Mouse (Mus musculus): ENCODE measurements around the gene Zc3h12c. TPM values are rescaled to one million over a fixed set of nuclear protein-coding genes. Genes with fewer than 3 reads are reported as not detected.
"Not testable (repeated sequence)": the region's sequence is repeated elsewhere in the genome, so short reads cannot be mapped to it uniquely, and the experiment has no call there.

Gene Zc3h12c
- polyA plus RNA-seq, 1 experiment from 2014 or later = 16.2 TPM

DNA sequence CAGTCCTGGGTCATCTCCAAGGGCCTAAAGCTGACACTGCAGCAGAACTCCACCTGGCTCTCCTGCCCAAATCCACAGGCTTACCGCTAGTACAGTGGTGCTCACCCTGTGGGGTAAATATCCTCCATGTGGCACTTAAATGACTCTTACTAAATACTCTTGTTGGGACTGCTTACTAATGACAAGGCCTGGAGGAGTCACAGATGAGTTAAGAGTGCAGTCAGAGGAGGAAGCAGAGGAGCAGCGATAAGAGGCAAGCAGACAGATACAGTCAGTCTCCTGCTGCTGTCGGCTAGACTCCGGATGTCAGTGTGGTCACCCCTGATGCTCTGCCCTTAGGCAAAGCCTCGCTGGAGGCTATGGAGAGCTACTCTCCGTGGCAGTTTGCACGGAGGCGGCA, 75.3 kb downstream of the Zc3h12c start:
- H3K9me3 ChIP-seq (ENCODE audit: control insufficient read depth, low read length) = no peaks in the 10 kb centered on the region
- no peak overlapping the region for H3K27ac ChIP-seq (ENCODE audit: low read depth, low read length)
- no peaks in the 10 kb centered on the region; the same call in 1 of the 2 replicates for H3K36me3 ChIP-seq (ENCODE audit: control insufficient read depth, insufficient read depth, low read length)
- no peak overlapping the region for H3K4me2 ChIP-seq (replicated peaks; ENCODE audit: low read depth, low read length)
- DNase-seq (ENCODE audit: low spot score) (no peak), ATAC-seq (ENCODE audit: low FRiP score) (no peak)
- H3K27me3 ChIP-seq (ENCODE audit: control insufficient read depth, insufficient read depth, low read length) = no peaks in the 10 kb centered on the region
- no peak overlapping the region for H3K4me3 ChIP-seq (ENCODE audit: low read depth, low read length)
- no peak overlapping the region for H3K9ac ChIP-seq (ENCODE audit: low read depth, low read length)
- 62% methylated on average over 8 of the region's 8 CpGs for WGBS
- H3K4me1 ChIP-seq (replicated peaks; ENCODE audit: control insufficient read depth, insufficient read depth, low read length) = no peaks in the 10 kb centered on the region

DNA sequence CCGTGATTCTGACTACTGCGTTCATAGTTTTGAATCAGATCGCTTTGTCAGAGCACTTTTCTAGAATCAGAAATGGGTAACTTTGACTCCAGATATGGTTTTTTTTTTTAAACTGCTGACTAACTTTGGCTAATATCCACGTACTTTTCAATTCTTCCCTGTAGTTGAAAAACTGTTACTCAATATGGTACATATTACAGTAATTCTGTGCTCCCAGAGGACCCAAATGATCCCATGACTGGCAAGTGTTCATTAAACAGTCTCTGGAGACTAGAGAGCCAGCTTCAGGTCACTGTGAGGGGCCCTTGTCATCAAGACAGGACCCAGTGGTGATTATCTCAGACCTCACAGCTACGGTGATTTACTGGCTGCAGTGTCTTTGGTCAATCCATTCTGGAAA, 76.1 kb downstream of the Zc3h12c start:
- H3K4me1 ChIP-seq (replicated peaks; ENCODE audit: control insufficient read depth, insufficient read depth, low read length) = no peaks in the 10 kb centered on the region
- H3K36me3 ChIP-seq (ENCODE audit: control insufficient read depth, insufficient read depth, low read length) = no peaks in the 10 kb centered on the region; the same call in 1 of the 2 replicates
- DNase-seq (ENCODE audit: low spot score) (no peak), ATAC-seq (ENCODE audit: low FRiP score) (no peak)
- H3K9me3 ChIP-seq (ENCODE audit: control insufficient read depth, low read length) = no peaks in the 10 kb centered on the region
- no peak overlapping the region for H3K27ac ChIP-seq (ENCODE audit: low read depth, low read length)
- H3K27me3 ChIP-seq (ENCODE audit: control insufficient read depth, insufficient read depth, low read length) = no peaks in the 10 kb centered on the region
- no peak overlapping the region for H3K4me3 ChIP-seq (ENCODE audit: low read depth, low read length)
- 91% methylated on average over 5 of the region's 5 CpGs for WGBS
- H3K9ac ChIP-seq (ENCODE audit: low read depth, low read length) = no peak overlapping the region
- no peak overlapping the region for H3K4me2 ChIP-seq (replicated peaks; ENCODE audit: low read depth, low read length)

DNA sequence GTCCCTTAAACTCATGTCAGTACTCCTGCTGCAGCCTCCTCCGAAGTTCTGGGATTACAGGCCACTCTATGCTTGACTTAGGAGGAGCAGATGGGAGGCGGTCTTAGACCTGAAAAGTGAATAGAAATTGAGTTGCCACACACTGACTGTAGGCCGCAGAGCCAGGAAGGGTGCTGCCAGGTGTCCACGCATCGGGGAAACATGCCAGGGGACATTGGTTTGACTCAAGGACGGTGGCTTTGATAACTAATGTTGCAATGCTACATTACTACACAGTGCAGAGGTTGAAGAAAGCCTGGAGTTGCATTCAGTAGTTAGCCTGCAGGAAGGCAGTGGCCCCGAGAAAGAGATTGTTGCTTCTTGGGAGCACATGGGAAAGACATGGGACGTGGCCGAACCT, 76.6 kb downstream of the Zc3h12c start:
- WGBS = 90% methylated on average over 9 of the region's 9 CpGs
- ATAC-seq (ENCODE audit: low FRiP score) = no peak

DNA sequence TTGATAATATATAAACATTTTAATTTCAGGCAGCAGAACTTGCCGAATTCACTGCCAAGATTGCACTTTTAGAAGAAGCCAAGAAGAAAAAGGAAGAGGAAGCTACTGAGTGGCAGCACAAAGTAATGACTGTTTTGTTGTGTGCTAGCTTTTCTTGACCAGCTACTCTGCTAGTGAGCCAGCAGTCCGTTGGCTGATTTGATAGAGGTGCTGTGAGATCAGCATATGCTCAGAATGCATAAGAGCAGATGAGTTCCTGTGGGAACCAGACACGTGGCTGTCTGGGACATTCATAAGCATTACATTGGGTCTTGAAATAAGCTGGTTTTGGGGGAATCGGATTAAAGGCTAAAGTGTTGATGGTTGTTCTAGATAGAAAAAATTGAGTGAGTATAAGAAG, 86.0 kb downstream of the Zc3h12c start:
- Histone ChIP-seq H3K27me3 (ENCODE audit: control insufficient read depth, insufficient read depth, low read length) (no peaks in the 10 kb centered on the region), H3K9ac (ENCODE audit: low read depth, low read length) (no peak overlapping the region), H3K9me3 (ENCODE audit: control insufficient read depth, low read length) (no peaks in the 10 kb centered on the region), H3K36me3 (ENCODE audit: control insufficient read depth, insufficient read depth, low read length) (peaks cover 6% of the 10 kb centered on the region; the same call in 1 of the 2 replicates), H3K27ac (ENCODE audit: low read depth, low read length) (no peak overlapping the region), H3K4me3 (ENCODE audit: low read depth, low read length) (no peak overlapping the region), H3K4me2 (replicated peaks; ENCODE audit: low read depth, low read length) (no peak overlapping the region), H3K4me1 (replicated peaks; ENCODE audit: control insufficient read depth, insufficient read depth, low read length) (no peaks in the 10 kb centered on the region)
- no peak for DNase-seq (ENCODE audit: low spot score)
- no peak for ATAC-seq (ENCODE audit: low FRiP score)
- WGBS = 89% methylated on average over 4 of the region's 4 CpGs

More for the DNA sequence above, 76.6 kb downstream of the Zc3h12c start:
- no peak overlapping the region for H3K4me3 ChIP-seq (ENCODE audit: low read depth, low read length)
- no peaks in the 10 kb centered on the region for H3K9me3 ChIP-seq (ENCODE audit: control insufficient read depth, low read length)
- no peak overlapping the region for H3K27ac ChIP-seq (ENCODE audit: low read depth, low read length)
- no peaks in the 10 kb centered on the region for H3K4me1 ChIP-seq (replicated peaks; ENCODE audit: control insufficient read depth, insufficient read depth, low read length)
- no peaks in the 10 kb centered on the region; the same call in 1 of the 2 replicates for H3K36me3 ChIP-seq (ENCODE audit: control insufficient read depth, insufficient read depth, low read length)
- no peak overlapping the region for H3K9ac ChIP-seq (ENCODE audit: low read depth, low read length)
- DNase-seq (ENCODE audit: low spot score) = no peak
- no peaks in the 10 kb centered on the region for H3K27me3 ChIP-seq (ENCODE audit: control insufficient read depth, insufficient read depth, low read length)
- no peak overlapping the region for H3K4me2 ChIP-seq (replicated peaks; ENCODE audit: low read depth, low read length)

DNA sequence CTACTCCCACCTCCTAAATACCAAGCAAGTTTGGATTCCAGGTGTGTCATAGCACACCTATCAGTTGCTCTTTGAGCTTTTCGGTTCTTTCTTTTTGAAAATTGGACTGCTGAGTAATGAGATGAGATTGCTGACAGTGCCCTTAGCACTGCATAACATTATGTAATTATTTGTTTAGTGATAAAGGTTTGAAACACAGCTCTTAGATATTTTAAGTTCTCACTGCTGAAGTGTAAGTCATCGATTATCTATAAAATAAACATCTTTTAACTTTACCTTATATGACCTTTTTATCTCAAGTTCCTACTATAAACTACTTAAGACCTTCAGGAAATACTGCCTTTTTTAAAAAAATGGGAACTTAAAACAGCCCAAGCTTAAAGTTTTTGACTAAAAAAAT, 86.4 kb downstream of the Zc3h12c start:
- Histone ChIP-seq H3K36me3 (ENCODE audit: control insufficient read depth, insufficient read depth, low read length) (peaks cover 6% of the 10 kb centered on the region; the same call in 1 of the 2 replicates), H3K27me3 (ENCODE audit: control insufficient read depth, insufficient read depth, low read length) (no peaks in the 10 kb centered on the region), H3K9ac (ENCODE audit: low read depth, low read length) (no peak overlapping the region), H3K4me2 (replicated peaks; ENCODE audit: low read depth, low read length) (no peak overlapping the region), H3K4me3 (ENCODE audit: low read depth, low read length) (no peak overlapping the region), H3K9me3 (ENCODE audit: control insufficient read depth, low read length) (no peaks in the 10 kb centered on the region), H3K27ac (ENCODE audit: low read depth, low read length) (no peak overlapping the region), H3K4me1 (replicated peaks; ENCODE audit: control insufficient read depth, insufficient read depth, low read length) (no peaks in the 10 kb centered on the region)
- ATAC-seq (ENCODE audit: low FRiP score) = no peak
- DNase-seq (ENCODE audit: low spot score) = no peak
- 95% methylated on average over 2 of the region's 2 CpGs for WGBS

DNA sequence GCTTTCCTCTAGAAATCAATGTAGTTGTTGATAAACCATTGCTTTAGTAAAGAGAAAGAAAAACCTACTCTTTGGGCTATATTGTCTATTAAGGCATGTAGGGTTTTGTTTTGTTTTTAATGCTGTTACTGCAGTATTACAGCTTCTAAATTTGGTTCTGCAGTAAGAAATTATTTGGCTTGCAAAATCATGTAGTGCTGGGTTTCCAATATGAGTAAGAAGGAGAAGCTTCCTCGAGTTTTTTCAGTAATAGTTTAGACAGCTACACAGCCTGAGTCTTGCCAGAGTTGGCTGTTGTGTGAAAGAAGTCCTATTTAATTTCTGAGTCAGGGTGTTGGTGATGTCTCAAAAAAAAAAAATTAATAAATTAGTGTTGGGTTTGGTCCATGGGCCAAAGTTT, 90.7 kb downstream of the Zc3h12c start:
- no peaks in the 10 kb centered on the region for H3K9me3 ChIP-seq (ENCODE audit: control insufficient read depth, low read length)
- 95% methylated on average over 1 of the region's 1 CpGs for WGBS
- no peak overlapping the region for H3K4me2 ChIP-seq (replicated peaks; ENCODE audit: low read depth, low read length)
- H3K4me1 ChIP-seq (replicated peaks; ENCODE audit: control insufficient read depth, insufficient read depth, low read length) = no peaks in the 10 kb centered on the region
- H3K36me3 ChIP-seq (ENCODE audit: control insufficient read depth, insufficient read depth, low read length) = peaks cover 6% of the 10 kb centered on the region; the same call in 1 of the 2 replicates
- H3K27me3 ChIP-seq (ENCODE audit: control insufficient read depth, insufficient read depth, low read length) = no peaks in the 10 kb centered on the region
- H3K9ac ChIP-seq (ENCODE audit: low read depth, low read length) = no peak overlapping the region
- H3K4me3 ChIP-seq (ENCODE audit: low read depth, low read length) = no peak overlapping the region
- ATAC-seq (ENCODE audit: low FRiP score) (no peak), DNase-seq (ENCODE audit: low spot score) (no peak)
- no peak overlapping the region for H3K27ac ChIP-seq (ENCODE audit: low read depth, low read length)

DNA sequence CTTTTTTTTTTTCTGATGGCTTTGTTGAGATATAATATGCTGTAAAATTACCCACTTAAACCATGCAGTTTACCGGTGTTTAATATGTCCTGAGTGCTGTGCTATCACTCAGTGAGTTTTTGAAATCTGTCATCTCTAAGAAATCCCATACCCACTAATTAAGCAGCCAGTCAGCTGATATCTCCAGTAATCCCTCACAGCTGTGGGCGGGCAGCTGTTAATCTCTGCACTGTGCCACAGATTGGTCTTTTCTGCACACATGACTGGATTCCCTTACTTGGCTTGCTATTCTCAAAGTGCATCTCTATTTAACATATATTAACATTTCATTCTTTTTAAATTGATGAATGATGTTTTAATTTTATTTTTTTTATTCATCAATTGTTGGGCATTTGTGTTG, 92.3 kb downstream of the Zc3h12c start:
- no peaks in the 10 kb centered on the region for H3K4me1 ChIP-seq (replicated peaks; ENCODE audit: control insufficient read depth, insufficient read depth, low read length)
- H3K27me3 ChIP-seq (ENCODE audit: control insufficient read depth, insufficient read depth, low read length) = no peaks in the 10 kb centered on the region
- H3K9me3 ChIP-seq (ENCODE audit: control insufficient read depth, low read length) = no peaks in the 10 kb centered on the region
- DNase-seq (ENCODE audit: low spot score) (no peak), ATAC-seq (ENCODE audit: low FRiP score) (no peak)
- 96% methylated on average over 2 of the region's 2 CpGs for WGBS
- H3K9ac ChIP-seq (ENCODE audit: low read depth, low read length) = no peak overlapping the region
- no peak overlapping the region for H3K4me2 ChIP-seq (replicated peaks; ENCODE audit: low read depth, low read length)
- H3K27ac ChIP-seq (ENCODE audit: low read depth, low read length) = no peak overlapping the region
- H3K36me3 ChIP-seq (ENCODE audit: control insufficient read depth, insufficient read depth, low read length) = peaks cover 6% of the 10 kb centered on the region; the same call in 1 of the 2 replicates
- H3K4me3 ChIP-seq (ENCODE audit: low read depth, low read length) = no peak overlapping the region

DNA sequence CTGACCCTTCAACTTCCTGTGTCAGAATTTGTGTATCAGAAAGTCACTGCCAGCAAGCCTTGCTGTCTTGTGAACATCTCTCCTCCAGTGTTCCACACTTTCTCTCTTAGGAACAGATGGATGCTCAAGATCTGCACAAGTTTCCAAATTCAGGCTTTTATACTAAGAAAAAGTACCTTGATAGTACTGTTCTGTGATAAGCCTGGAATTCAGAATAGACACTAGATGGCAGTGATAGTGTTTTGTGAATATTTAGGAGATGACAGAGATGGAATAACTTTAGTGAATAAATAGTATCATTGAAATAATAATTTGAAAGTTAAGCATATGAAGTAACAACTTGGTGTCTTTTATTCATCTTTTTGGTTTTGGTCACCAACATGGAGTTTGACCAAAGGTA, 96.2 kb downstream of the Zc3h12c start:
- 0 out of 2 replicates have a peak, but pooled peaks cover 3% of the 10 kb centered on the region for H3K36me3 ChIP-seq (ENCODE audit: control insufficient read depth, insufficient read depth, low read length)
- no peak overlapping the region for H3K9ac ChIP-seq (ENCODE audit: low read depth, low read length)
- no peak overlapping the region for H3K4me3 ChIP-seq (ENCODE audit: low read depth, low read length)

DNA sequence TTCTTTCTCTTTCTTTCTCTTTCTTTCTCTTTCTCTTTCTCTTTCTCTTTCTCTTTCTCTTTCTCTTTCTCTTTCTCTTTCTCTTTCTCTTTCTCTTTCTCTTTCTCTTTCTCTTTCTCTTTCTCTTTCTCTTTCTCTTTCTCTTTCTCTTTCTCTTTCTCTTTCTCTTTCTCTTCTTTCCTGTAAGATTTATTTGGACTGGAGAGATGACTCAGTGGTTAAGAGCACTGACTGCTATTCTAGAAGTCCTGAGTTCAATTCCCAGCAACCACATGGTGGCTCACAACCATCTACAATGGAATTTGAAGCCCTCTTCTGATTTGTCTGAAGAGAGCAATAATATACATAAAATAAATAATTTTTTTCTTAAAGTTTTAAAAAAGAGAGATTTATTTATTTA, 97.0 kb downstream of the Zc3h12c start:
- not testable (repeated sequence) for H3K27me3 ChIP-seq (ENCODE audit: control insufficient read depth, insufficient read depth, low read length); H3K4me2 ChIP-seq (replicated peaks; ENCODE audit: low read depth, low read length); H3K36me3 ChIP-seq (ENCODE audit: control insufficient read depth, insufficient read depth, low read length); H3K27ac ChIP-seq (ENCODE audit: low read depth, low read length); ATAC-seq (ENCODE audit: low FRiP score); H3K9me3 ChIP-seq (ENCODE audit: control insufficient read depth, low read length); DNase-seq (ENCODE audit: low spot score); H3K4me1 ChIP-seq (replicated peaks; ENCODE audit: control insufficient read depth, insufficient read depth, low read length); H3K9ac ChIP-seq (ENCODE audit: low read depth, low read length); H3K4me3 ChIP-seq (ENCODE audit: low read depth, low read length)

More for the DNA sequence above, 96.2 kb downstream of the Zc3h12c start:
- no peaks in the 10 kb centered on the region for H3K9me3 ChIP-seq (ENCODE audit: control insufficient read depth, low read length)
- no peaks in the 10 kb centered on the region for H3K27me3 ChIP-seq (ENCODE audit: control insufficient read depth, insufficient read depth, low read length)
- no peak for ATAC-seq (ENCODE audit: low FRiP score)
- H3K4me1 ChIP-seq (replicated peaks; ENCODE audit: control insufficient read depth, insufficient read depth, low read length) = no peaks in the 10 kb centered on the region
- H3K4me2 ChIP-seq (replicated peaks; ENCODE audit: low read depth, low read length) = no peak overlapping the region
- no peak for DNase-seq (ENCODE audit: low spot score)
- H3K27ac ChIP-seq (ENCODE audit: low read depth, low read length) = no peak overlapping the region

Measured in hindbrain, embryonic 11.5 days (tissue).